Mouse (Mus musculus): ENCODE results near the gene Hsdl1. TPM values are rescaled to one million over a fixed set of nuclear protein-coding genes. Genes with fewer than 3 reads are reported as not detected.

Gene Hsdl1
- polyA plus RNA-seq, 1 experiment from 2014 or later: 137 TPM

DNA sequence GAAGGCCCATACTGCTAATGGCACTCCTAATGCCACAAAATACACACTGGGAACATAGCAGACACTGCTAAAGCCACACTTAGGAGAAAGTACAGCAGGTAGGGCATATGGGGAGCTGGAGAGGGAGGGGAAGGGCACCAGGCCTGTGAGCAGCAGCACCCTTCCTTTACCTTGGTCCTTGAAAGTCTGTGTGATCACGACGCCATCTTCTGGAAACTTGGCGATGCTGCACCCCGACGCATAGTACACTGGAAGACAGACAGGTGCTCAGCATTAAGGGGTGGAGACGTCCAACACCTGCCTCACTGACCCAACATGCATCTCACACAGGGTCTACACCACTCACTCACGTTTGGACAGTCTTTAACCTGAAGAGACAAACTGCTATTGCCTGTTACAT lies 54.9 kb downstream of the Hsdl1 start:
- no peak for ATAC-seq (ENCODE audit: low FRiP score)
- WGBS: 78% methylated on average over 7 of the region's 7 CpGs

DNA sequence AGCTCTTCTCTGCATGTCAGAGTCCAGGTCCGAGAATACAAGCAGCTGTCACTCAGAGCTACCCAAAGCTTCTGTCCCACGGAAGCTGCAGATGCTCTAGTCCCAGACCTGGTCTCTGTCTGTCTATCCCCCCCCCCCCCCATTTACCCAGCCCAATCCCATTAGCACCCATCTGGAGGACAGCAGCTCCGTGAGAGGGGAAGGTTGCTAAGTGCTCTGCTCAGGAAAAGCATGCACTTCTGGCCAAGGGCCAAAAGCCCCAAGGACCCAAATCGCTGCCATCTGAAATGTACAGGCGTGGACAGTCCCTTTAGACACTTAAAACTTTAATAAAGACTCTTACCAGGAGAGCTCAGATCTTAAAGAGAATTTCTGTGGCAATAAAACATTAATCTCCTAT lies 58.3 kb downstream of the Hsdl1 start:
- ATAC-seq (ENCODE audit: low FRiP score): no peak
- Histone ChIP-seq H3K9ac (replicated peaks) (no peak overlapping the region), H3K36me3 (peaks cover 92% of the 10 kb centered on the region), H3K9me3 (replicated peaks) (no peaks in the 10 kb centered on the region), H3K27ac (replicated peaks) (no peak overlapping the region), H3K4me3 (replicated peaks) (no peak overlapping the region), H3K4me2 (no peak overlapping the region), H3K27me3 (replicated peaks) (no peaks in the 10 kb centered on the region), H3K4me1 (no peaks in the 10 kb centered on the region)
- 33% methylated on average over 5 of the region's 5 CpGs for WGBS

More for the DNA sequence above, 54.9 kb downstream of the Hsdl1 start:
- H3K9me3 ChIP-seq (replicated peaks): no peaks in the 10 kb centered on the region
- no peak overlapping the region for H3K9ac ChIP-seq (replicated peaks)
- H3K4me1 ChIP-seq: no peaks in the 10 kb centered on the region
- peaks cover 89% of the 10 kb centered on the region for H3K36me3 ChIP-seq
- no peak overlapping the region for H3K27ac ChIP-seq (replicated peaks)
- H3K27me3 ChIP-seq (replicated peaks): no peaks in the 10 kb centered on the region
- H3K4me3 ChIP-seq (replicated peaks): no peak overlapping the region
- H3K4me2 ChIP-seq: no peak overlapping the region

DNA sequence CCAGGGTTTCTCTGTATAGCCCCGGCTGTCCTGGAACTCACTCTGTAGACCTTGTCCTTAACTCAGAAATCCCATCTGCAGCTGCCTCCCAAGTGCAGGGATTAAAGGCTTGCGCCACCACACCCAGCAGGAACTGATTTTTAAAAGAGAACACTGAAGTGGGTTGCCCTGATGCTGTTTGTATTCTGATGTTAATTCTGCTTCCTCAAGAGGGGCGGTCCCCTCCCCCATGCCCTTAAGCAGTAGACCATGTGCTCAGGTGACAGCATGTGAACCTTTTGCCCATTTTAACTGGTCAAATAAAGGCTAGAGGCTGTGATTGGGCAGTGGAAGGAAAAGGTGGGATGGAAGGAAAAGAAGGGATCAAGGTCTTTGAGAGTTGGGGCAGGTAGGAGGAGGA lies 59.2 kb downstream of the Hsdl1 start:
- Histone ChIP-seq H3K9me3 (replicated peaks) (no peaks in the 10 kb centered on the region), H3K4me1 (no peaks in the 10 kb centered on the region), H3K36me3 (peaks cover 90% of the 10 kb centered on the region), H3K9ac (replicated peaks) (no peak overlapping the region), H3K27me3 (replicated peaks) (no peaks in the 10 kb centered on the region), H3K4me3 (replicated peaks) (no peak overlapping the region), H3K4me2 (no peak overlapping the region), H3K27ac (replicated peaks) (no peak overlapping the region)
- no peak for ATAC-seq (ENCODE audit: low FRiP score)
- 61% methylated on average over 3 of the region's 3 CpGs for WGBS

DNA sequence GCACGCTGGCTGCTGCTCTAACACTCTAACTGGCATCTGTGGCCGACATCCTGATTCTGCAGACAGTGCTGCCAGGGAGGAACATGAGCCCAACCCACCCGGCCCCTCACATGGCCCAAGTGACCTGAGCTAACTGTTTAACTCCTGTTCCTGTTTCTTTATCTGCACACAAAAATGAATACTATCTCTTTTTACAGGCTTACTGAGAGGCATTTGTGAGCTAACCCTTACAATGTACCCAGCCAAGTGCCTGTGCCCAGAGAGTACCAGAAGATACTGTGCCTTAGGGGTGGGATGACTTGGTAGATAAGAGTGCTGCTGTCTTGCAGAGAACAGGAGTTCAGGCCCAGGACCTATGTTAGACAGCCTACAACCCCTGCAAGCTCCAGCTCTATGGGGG lies 60.0 kb downstream of the Hsdl1 start:
- no peaks in the 10 kb centered on the region for H3K27me3 ChIP-seq (replicated peaks)
- H3K9ac ChIP-seq (replicated peaks): no peak overlapping the region
- no peak overlapping the region for H3K27ac ChIP-seq (replicated peaks)
- no peak overlapping the region for H3K4me3 ChIP-seq (replicated peaks)
- no peak for ATAC-seq (ENCODE audit: low FRiP score)
- no peaks in the 10 kb centered on the region for H3K4me1 ChIP-seq
- WGBS: 92% methylated on average over 3 of the region's 3 CpGs
- H3K36me3 ChIP-seq: peaks cover 89% of the 10 kb centered on the region
- no peak overlapping the region for H3K4me2 ChIP-seq
- H3K9me3 ChIP-seq (replicated peaks): no peaks in the 10 kb centered on the region

DNA sequence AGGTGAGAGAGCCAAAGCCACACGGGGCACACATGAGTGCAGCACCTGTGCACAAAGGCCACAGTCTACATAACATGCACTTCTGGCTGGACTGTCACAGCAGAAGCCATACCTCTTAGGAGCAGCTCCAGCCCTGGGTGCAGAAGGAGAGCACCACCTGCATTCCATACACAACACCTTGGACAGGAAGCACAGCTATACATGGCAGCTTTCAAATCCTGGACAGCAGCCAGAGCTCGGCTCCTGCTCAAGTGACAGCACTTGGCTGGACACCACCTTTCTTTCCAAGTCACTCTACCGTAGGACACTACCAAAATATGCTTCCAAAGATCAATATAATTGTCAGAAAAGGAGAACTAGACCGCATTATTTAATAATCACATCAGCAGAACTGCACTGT lies 61.6 kb downstream of the Hsdl1 start:
- WGBS: 96% methylated on average over 4 of the region's 4 CpGs
- H3K4me1 ChIP-seq: no peaks in the 10 kb centered on the region
- no peaks in the 10 kb centered on the region for H3K27me3 ChIP-seq (replicated peaks)
- no peak overlapping the region for H3K4me3 ChIP-seq (replicated peaks)
- peaks cover 88% of the 10 kb centered on the region for H3K36me3 ChIP-seq
- H3K9ac ChIP-seq (replicated peaks): no peak overlapping the region
- H3K9me3 ChIP-seq (replicated peaks): no peaks in the 10 kb centered on the region
- H3K27ac ChIP-seq (replicated peaks): no peak overlapping the region
- no peak for ATAC-seq (ENCODE audit: low FRiP score)
- H3K4me2 ChIP-seq: no peak overlapping the region

Other genes starting within 250 kb of the Hsdl1 start
- gene Hsbp1, start 230.7 kb downstream of the Hsdl1 start, polyA plus RNA-seq (2015; fragmentation: Nextera tagmentation; extraction: Ambion mirVana): 708 and 827 TPM in 2 replicates
- gene Mlycd, start 180.3 kb downstream of the Hsdl1 start, polyA plus RNA-seq (2015; fragmentation: Nextera tagmentation; extraction: Ambion mirVana): 15.8 and 16.0 TPM in 2 replicates
- 0.35 and 0.82 TPM in 2 replicates for gene Osgin1, start 141.1 kb downstream of the Hsdl1 start, polyA plus RNA-seq (2015; fragmentation: Nextera tagmentation; extraction: Ambion mirVana)
- gene Necab2, start 128.5 kb downstream of the Hsdl1 start, polyA plus RNA-seq (2015; fragmentation: Nextera tagmentation; extraction: Ambion mirVana): 35.3 and 45.3 TPM in 2 replicates
- not detected in 2 replicates for gene Slc38a8, start 73.5 kb downstream of the Hsdl1 start, polyA plus RNA-seq (2015; fragmentation: Nextera tagmentation; extraction: Ambion mirVana)
- gene Mbtps1, start 16.4 kb downstream of the Hsdl1 start, polyA plus RNA-seq (2015; fragmentation: Nextera tagmentation; extraction: Ambion mirVana): 48.5 and 62.4 TPM in 2 replicates
- 0.20 and 0.45 TPM in 2 replicates for gene Dnaaf1, start 52 bp upstream of the Hsdl1 start, polyA plus RNA-seq (2015; fragmentation: Nextera tagmentation; extraction: Ambion mirVana)
- 11.8 and 15.0 TPM in 2 replicates for gene Taf1c, start 30.0 kb upstream of the Hsdl1 start, polyA plus RNA-seq (2015; fragmentation: Nextera tagmentation; extraction: Ambion mirVana)
- 0.10 and 0.11 TPM in 2 replicates for gene Adad2, start 37.6 kb upstream of the Hsdl1 start, polyA plus RNA-seq (2015; fragmentation: Nextera tagmentation; extraction: Ambion mirVana)
- gene Kcng4, start 60.5 kb upstream of the Hsdl1 start, polyA plus RNA-seq (2015; fragmentation: Nextera tagmentation; extraction: Ambion mirVana): 0.09 and 0.14 TPM in 2 replicates
- gene Wfdc1, start 91.2 kb upstream of the Hsdl1 start, polyA plus RNA-seq (2015; fragmentation: Nextera tagmentation; extraction: Ambion mirVana): 5.9 and 6.2 TPM in 2 replicates
- 0.36 and 0.41 TPM in 2 replicates for gene Atp2c2, start 124.8 kb upstream of the Hsdl1 start, polyA plus RNA-seq (2015; fragmentation: Nextera tagmentation; extraction: Ambion mirVana)
- gene Tldc1, start 203.2 kb upstream of the Hsdl1 start, polyA plus RNA-seq (2015; fragmentation: Nextera tagmentation; extraction: Ambion mirVana): 10.0 and 12.0 TPM in 2 replicates

Measured in neural tube, embryonic 15.5 days (tissue).